Mouse (Mus musculus) B cell, adult 62 days (primary cell): ENCODE data around the gene Trim5. TPM values are rescaled to one million over a fixed set of nuclear protein-coding genes. Genes with fewer than 3 reads are reported as not detected.

Experiments
- total RNA-seq: library from RNA; stranded (reverse); gene quantifications from 4 replicates; pipeline ENCODE4 v1.2.4, GENCODE M21; 2023

Trim5 gene
- 23.2 to 27.2 TPM (median 25.2 TPM) in 4 replicates for total RNA-seq

DNA sequence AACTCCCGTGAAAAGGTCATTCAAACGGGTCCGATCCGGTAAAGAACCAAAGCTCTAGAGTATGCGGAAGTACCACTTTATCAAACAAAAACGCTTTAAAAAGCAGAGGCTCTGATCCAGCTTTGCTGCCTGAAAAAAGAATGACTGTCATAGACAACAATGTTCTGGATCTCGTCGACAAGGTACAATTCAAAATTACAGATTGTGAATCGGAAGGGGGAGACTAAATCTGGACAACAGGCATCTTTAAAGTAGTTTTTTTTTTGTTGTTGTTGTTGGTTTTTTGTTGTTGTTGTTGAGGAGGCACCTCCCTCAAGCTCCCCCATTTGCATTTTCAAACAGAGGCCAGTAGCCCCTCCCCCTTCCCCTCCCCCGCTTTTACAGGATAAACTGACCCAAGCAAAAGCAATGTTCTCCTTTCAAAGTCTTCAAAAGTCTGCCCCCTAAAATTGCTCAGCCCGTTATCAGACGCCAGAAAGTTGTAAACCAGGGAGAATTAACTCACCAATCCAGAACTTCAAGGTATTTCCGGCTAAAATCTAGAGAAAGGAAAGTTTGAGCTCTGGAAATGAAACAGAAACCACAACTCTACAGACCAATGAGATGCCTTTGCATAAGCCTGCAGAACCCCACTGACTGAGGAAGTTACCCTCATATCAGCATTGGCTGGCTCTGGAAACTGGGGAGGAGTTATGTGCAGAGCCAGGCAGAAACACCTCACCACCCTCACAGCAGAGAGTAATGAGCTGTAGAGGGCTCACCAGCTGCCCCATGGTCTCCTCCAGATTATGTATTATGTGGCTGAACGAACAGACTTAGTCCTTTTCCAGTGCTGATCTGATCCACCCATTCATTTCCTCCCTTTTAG, at the start of gene Trim5:
Gene Trim5, minus strand, starts transcription at position 519 of the 868 bp plus-strand sequence.

DNA sequence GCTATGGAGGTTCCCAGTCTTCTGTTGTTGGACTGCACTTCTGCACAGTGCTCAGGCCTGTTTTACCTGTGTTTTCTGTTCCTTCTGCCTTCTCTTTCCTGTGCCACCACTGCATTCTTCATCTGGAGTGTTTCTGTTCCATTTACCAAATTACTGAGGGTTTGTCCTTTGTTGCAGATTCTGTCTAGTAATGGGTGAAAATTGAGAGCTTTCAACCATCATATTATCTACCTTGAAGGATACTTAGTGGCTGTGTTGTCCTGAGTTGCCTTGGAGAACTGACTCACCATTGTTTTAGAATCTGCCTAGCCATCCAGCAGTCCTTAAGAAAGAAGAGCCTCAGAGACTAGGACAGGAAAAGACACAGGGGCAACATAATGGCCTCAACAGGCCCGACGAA, 41.3 kb upstream of the Trim5 start, which contains the start of gene Trim34b:
Gene Trim34b, plus strand, starts transcription at position 301 of the 400 bp plus-strand sequence.

DNA sequence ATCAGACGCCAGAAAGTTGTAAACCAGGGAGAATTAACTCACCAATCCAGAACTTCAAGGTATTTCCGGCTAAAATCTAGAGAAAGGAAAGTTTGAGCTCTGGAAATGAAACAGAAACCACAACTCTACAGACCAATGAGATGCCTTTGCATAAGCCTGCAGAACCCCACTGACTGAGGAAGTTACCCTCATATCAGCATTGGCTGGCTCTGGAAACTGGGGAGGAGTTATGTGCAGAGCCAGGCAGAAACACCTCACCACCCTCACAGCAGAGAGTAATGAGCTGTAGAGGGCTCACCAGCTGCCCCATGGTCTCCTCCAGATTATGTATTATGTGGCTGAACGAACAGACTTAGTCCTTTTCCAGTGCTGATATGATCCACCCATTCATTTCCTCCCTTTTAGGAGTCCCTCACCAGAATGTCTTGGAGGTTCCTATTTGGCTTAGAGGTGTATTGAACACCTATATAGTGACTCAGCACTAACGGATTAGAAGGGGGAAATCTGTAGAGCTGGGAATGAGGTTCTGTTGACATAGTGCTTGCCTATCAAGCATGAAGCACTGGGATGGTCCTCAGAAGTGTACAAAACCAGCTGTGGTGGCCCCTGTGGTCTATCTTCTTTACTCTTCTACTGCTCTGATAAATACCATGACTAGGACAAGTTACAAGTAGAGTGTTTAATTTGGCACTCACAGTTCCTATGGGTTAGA, 27.6 kb upstream of the Trim5 start, which contains the start of gene Trim12a:
Gene Trim12a, minus strand, starts transcription at position 98 of the 712 bp plus-strand sequence.

DNA sequence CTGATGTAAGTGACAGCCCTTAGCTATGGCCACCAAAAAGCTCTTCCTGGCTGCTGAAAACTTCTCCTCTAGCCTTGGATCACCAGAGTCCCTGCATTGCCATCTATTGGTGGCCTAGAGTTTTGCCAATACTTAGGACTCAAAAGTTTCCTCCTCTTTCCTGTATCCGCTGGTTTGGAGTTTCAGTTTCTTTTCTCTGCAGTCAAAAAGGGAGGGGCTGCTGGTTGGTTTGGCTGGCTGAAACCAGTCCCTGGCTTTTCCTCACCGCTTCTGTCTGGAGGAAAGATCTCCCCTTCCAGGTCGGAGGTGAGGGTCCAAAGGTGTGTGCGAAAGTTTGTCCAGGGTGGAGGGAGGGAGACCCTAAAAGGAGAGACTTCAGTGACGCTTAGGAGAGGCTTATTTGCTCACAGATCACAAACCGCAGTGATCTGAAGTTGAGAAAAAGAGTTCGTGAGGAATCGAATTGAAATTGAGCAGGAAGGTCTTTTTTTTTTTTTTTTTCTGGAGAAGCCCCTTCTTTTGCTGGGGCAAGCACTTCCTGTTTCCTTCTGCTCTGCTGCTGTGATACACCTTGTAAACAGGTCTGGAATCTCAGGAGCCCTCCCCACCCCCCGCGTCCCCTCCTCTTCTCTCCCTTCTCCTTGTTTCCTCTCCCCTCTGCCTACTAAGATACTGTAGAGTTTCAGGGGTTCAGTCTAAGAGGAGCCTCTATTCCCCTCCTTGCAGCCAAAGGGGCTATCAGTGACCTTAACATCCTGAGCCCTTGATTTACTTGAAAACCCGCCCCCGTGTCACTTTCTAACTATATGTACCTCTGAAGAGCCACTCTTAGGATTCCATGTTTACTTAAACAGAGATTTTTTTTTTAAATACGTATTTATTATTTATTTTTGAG, 43.4 kb downstream of the Trim5 start, which contains the start of gene Trim34a:
Gene Trim34a, plus strand, starts transcription at position 171 of the 895 bp plus-strand sequence.

DNA sequence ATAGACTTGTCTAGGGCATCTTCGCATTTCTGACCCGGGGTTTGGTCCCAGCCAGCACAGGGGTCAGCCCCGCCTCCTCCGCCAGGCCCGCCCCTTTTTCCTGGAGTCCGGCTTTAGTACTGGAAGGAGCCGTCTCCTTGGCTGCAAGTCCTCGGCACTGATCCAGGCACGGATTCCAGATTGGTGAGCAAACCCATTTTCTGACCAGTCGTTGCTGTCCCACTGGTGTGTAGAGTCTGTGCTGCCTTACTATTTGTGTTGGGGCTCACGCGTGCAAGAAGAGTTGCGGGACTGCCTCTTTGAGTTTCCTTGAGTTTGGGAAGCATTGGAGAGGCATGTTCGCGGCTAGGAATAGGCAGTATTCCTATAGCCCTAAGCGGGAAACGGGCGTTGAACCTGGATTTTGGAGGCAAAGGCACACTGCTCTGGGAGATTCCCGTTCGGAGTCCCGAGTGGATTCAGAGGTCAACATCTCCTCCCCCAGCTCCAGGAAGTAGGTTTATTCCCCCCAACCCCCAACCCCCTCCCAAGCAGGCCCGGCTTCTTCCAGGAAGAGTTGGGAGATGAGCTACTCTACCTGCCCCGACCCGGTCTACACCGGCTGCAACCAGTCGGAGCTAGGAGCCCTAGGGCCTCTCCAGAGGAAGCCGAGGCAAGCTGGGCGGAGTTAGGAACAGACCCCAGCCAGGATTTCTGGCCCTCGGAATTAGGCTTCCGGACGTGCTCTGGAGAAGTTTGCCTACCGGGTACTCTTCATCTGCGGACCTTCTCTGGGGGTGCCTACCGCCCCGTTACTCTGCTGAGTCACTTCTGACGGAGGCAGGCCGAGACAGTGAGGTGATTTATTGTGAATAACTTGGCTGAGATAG, 69.0 kb downstream of the Trim5 start, which contains the start of gene Trim6:
Gene Trim6, plus strand, starts transcription at position 93 of the 869 bp plus-strand sequence.

Other genes starting within 250 kb of the Trim5 start
- not detected in 4 replicates for gene Olfr642, start 235.4 kb downstream of the Trim5 start, total RNA-seq
- gene 4930516K23Rik, start 226.6 kb downstream of the Trim5 start, total RNA-seq, result not detected in 4 replicates
- gene Olfr644, start 216.2 kb downstream of the Trim5 start, total RNA-seq, result not detected in 4 replicates
- gene Olfr645, start 202.6 kb downstream of the Trim5 start, total RNA-seq, result not detected in 4 replicates
- gene Olfr646, start 183.2 kb downstream of the Trim5 start, total RNA-seq, result 0.30 to 0.49 TPM (median 0.42 TPM) in 4 replicates
- not detected in 4 replicates for gene Ubqln5, start 158.3 kb downstream of the Trim5 start, total RNA-seq
- gene Olfr643, start 150.7 kb downstream of the Trim5 start, total RNA-seq, result not detected in 4 replicates
- gene Ubqln3, start 144.8 kb downstream of the Trim5 start, total RNA-seq, result not detected in 4 replicates
- gene Ubqlnl, start 137.5 kb downstream of the Trim5 start, total RNA-seq, result not detected in 4 replicates
- gene Olfm5, start 123.3 kb downstream of the Trim5 start, total RNA-seq, result not detected in 4 replicates
- gene Olfr648, start 104.7 kb downstream of the Trim5 start, total RNA-seq, result not detected in 4 replicates
- not detected in 4 replicates for gene Olfr649, start 92.1 kb downstream of the Trim5 start, total RNA-seq
- gene Trim6, start 69.3 kb downstream of the Trim5 start, total RNA-seq, result 0.45 to 0.60 TPM (median 0.47 TPM) in 4 replicates
- gene Trim34a, start 43.6 kb downstream of the Trim5 start, total RNA-seq, result 53.5 to 60.3 TPM (median 54.2 TPM) in 4 replicates
- gene Trim12a, start 27.4 kb upstream of the Trim5 start, total RNA-seq, result 101 to 114 TPM (median 113 TPM) in 4 replicates
- gene Trim34b, start 41.4 kb upstream of the Trim5 start, total RNA-seq, result 1.9 to 4.0 TPM (median 3.1 TPM) in 4 replicates
- 43.7 to 48.9 TPM (median 46.7 TPM) in 4 replicates for gene Trim12c, start 65.3 kb upstream of the Trim5 start, total RNA-seq
- 20.6 to 25.0 TPM (median 23.3 TPM) in 4 replicates for gene Trim30b, start 81.8 kb upstream of the Trim5 start, total RNA-seq
- gene Trim30c, start 112.7 kb upstream of the Trim5 start, total RNA-seq, result 3.3 to 6.2 TPM (median 4.2 TPM) in 4 replicates
- 71.0 to 81.8 TPM (median 75.2 TPM) in 4 replicates for gene Trim30a, start 177.1 kb upstream of the Trim5 start, total RNA-seq
- 15.4 to 20.6 TPM (median 18.0 TPM) in 4 replicates for gene Trim30d, start 219.8 kb upstream of the Trim5 start, total RNA-seq